Mouse (Mus musculus): ENCODE data around the gene Cxcl2. TPM values are rescaled to one million over a fixed set of nuclear protein-coding genes. Genes with fewer than 3 reads are reported as not detected.

Gene Cxcl2
- total and polyA plus RNA-seq, 3 experiments, result 0.84 TPM; not detected in 2

GRCm38 (mm10) chr5:90945453-90945852 lies 41.8 kb downstream of the Cxcl2 start:
- intact Hi-C loops (cut with DNase I), result no loop called here
- DNase-seq, result no peak
- no peaks in the 10 kb centered on the region for H3K36me3 ChIP-seq (ENCODE audit: control insufficient read depth, insufficient read depth, low read length)
- no peak overlapping the region for H3K9ac ChIP-seq (ENCODE audit: low read depth, low read length)
- no peak overlapping the region for H3K4me3 ChIP-seq
- no peaks in the 10 kb centered on the region for H3K27me3 ChIP-seq (ENCODE audit: control insufficient read depth, insufficient read depth, low read length)
- TF ChIP-seq EP300 (IDR thresholded peaks at IDR 0.05; ENCODE audit: insufficient read depth, low read depth, low read length), result no peak
- no peak for TF ChIP-seq CTCF (IDR thresholded peaks at IDR 0.05)
- no peak for TF ChIP-seq POLR2A (IDR thresholded peaks at IDR 0.05; ENCODE audit: insufficient read depth, low read depth, low read length)
- 71% methylated on average over 2 of the region's 2 CpGs for WGBS
- H3K79me2 ChIP-seq (replicated peaks; ENCODE audit: control insufficient read depth, insufficient read depth, low read length), result no peaks in the 10 kb centered on the region
- H3K4me1 ChIP-seq (ENCODE audit: control insufficient read depth, insufficient read depth, low read length), result no peaks in the 10 kb centered on the region
- no peak overlapping the region for H3K27ac ChIP-seq

DNA sequence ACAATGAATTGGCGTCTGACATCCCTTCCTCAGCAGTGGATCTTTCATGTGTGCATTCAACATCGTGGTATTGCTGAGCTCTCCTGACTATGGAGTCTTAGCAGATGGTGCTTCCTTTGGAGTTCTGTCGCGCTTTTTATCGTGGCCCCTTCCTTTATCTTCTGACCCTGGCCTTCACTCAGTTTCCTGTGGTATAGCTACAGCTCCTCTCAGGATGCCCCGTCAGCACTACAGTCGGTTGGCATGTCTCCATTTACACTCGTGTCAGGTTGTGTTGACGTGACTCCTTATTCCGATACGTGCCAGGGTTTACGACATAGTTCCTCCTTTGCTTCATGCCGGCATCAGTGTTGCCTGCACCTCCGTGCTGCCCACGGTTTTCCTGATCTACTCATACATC lies 45.8 kb downstream of the Cxcl2 start:
- no peaks in the 10 kb centered on the region for H3K36me3 ChIP-seq (ENCODE audit: control insufficient read depth, insufficient read depth, low read length)
- DNase-seq, result no peak
- no peaks in the 10 kb centered on the region for H3K27me3 ChIP-seq (ENCODE audit: control insufficient read depth, insufficient read depth, low read length)
- H3K79me2 ChIP-seq (replicated peaks; ENCODE audit: control insufficient read depth, insufficient read depth, low read length), result no peaks in the 10 kb centered on the region
- H3K4me1 ChIP-seq (ENCODE audit: control insufficient read depth, insufficient read depth, low read length), result no peaks in the 10 kb centered on the region
- TF ChIP-seq POLR2A (IDR thresholded peaks at IDR 0.05; ENCODE audit: insufficient read depth, low read depth, low read length), result no peak
- TF ChIP-seq CTCF (IDR thresholded peaks at IDR 0.05), result no peak
- TF ChIP-seq EP300 (IDR thresholded peaks at IDR 0.05; ENCODE audit: insufficient read depth, low read depth, low read length), result no peak
- 47% methylated on average over 15 of the region's 15 CpGs for WGBS
- no peak overlapping the region for H3K4me3 ChIP-seq
- intact Hi-C loops (cut with DNase I), result no loop called here
- H3K9ac ChIP-seq (ENCODE audit: low read depth, low read length), result no peak overlapping the region
- no peak overlapping the region for H3K27ac ChIP-seq

DNA sequence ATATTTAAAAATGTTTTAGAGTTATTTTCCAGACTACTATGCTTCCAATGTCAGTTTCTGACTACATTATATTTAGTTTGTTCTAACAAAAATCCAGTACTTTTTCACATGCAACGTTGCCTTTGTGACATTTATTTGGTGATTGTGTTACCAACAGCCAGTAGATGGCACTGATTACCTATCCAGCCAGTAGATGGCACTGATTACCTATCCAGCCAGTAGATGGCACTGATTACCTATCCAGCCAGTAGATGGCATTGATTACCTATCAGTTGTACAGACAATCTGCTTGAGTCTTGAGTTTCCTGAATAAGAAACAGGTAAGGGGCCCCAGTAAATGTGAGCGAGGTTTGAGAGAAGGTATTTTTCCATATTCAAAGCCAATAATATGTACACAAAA lies 47.8 kb downstream of the Cxcl2 start:
- Histone ChIP-seq H3K27ac (no peak overlapping the region), H3K4me3 (no peak overlapping the region), H3K79me2 (replicated peaks; ENCODE audit: control insufficient read depth, insufficient read depth, low read length) (no peaks in the 10 kb centered on the region), H3K9ac (ENCODE audit: low read depth, low read length) (no peak overlapping the region), H3K36me3 (ENCODE audit: control insufficient read depth, insufficient read depth, low read length) (no peaks in the 10 kb centered on the region), H3K4me1 (ENCODE audit: control insufficient read depth, insufficient read depth, low read length) (no peaks in the 10 kb centered on the region), H3K27me3 (ENCODE audit: control insufficient read depth, insufficient read depth, low read length) (no peaks in the 10 kb centered on the region)
- no peak for DNase-seq
- TF ChIP-seq POLR2A (IDR thresholded peaks at IDR 0.05; ENCODE audit: insufficient read depth, low read depth, low read length), result no peak
- TF ChIP-seq CTCF (IDR thresholded peaks at IDR 0.05), result peak; percentile 82
- intact Hi-C loops (cut with DNase I), result loop anchor here (2.0 to 5.0 kb wide), 2 partner anchors 81 to 357 kb away; no protein-coding TSS in a partner anchor
- WGBS, result 41% methylated on average over 2 of the region's 2 CpGs

- intact Hi-C loops (cut with DNase I), result loop anchor here (5.0 kb wide), 1 partner anchor 79 kb away; no protein-coding TSS in a partner anchor
- no peak for DNase-seq
- Histone ChIP-seq H3K9ac (ENCODE audit: low read depth, low read length) (no peak overlapping the region), H3K4me3 (no peak overlapping the region), H3K4me1 (ENCODE audit: control insufficient read depth, insufficient read depth, low read length) (no peaks in the 10 kb centered on the region), H3K79me2 (replicated peaks; ENCODE audit: control insufficient read depth, insufficient read depth, low read length) (no peaks in the 10 kb centered on the region), H3K27ac (no peak overlapping the region), H3K27me3 (ENCODE audit: control insufficient read depth, insufficient read depth, low read length) (no peaks in the 10 kb centered on the region), H3K36me3 (ENCODE audit: control insufficient read depth, insufficient read depth, low read length) (no peaks in the 10 kb centered on the region)
- 78% methylated on average over 8 of the region's 8 CpGs for WGBS
- TF ChIP-seq CTCF (IDR thresholded peaks at IDR 0.05), result peak; percentile 64
- TF ChIP-seq POLR2A (IDR thresholded peaks at IDR 0.05; ENCODE audit: insufficient read depth, low read depth, low read length), result no peak
Measured at GRCm38 (mm10) chr5:90952731-90953481, 49.2 kb downstream of the Cxcl2 start.

Other genes starting within 250 kb of the Cxcl2 start
- gene Cxcl5, start 144.5 kb upstream of the Cxcl2 start, total RNA-seq (2021), result under 1 TPM in 1 of 2 experiments, not detected in 1; 0.31 TPM
- gene Cxcl5, start 144.5 kb upstream of the Cxcl2 start, polyA plus RNA-seq (2012; rRNA removed), result 0.06 and 0.23 TPM in 2 replicates
- gene Ppbp, start 135.4 kb upstream of the Cxcl2 start, total RNA-seq (2021), result 10 to 100 TPM in 1 of 2 experiments, 1 to 10 TPM in 1; 9.6 to 56.5 TPM
- 11.1 and 27.4 TPM in 2 replicates for gene Ppbp, start 135.4 kb upstream of the Cxcl2 start, polyA plus RNA-seq (2012; rRNA removed)
- 10 to 100 TPM; 37.6 to 71.1 TPM for gene Pf4, start 131.4 kb upstream of the Cxcl2 start, total RNA-seq (2021)
- gene Pf4, start 131.4 kb upstream of the Cxcl2 start, polyA plus RNA-seq (2012; rRNA removed), result 58.7 and 73.0 TPM in 2 replicates
- not detected for gene Cxcl3, start 117.8 kb upstream of the Cxcl2 start, total RNA-seq (2021)
- gene Cxcl3, start 117.8 kb upstream of the Cxcl2 start, polyA plus RNA-seq (2012; rRNA removed), result not detected in 2 replicates
- gene Cxcl15, start 109.3 kb upstream of the Cxcl2 start, total RNA-seq (2021), result not detected
- 1.00 TPM in 1 of 2 replicates, not detected in the other for gene Cxcl15, start 109.3 kb upstream of the Cxcl2 start, polyA plus RNA-seq (2012; rRNA removed)
- 1 to 10 TPM in 1 of 2 experiments, under 1 TPM in 1; 0.48 to 1.0 TPM for gene Cxcl1, start 12.6 kb upstream of the Cxcl2 start, total RNA-seq (2021)
- 2.0 and 2.8 TPM in 2 replicates for gene Cxcl1, start 12.6 kb upstream of the Cxcl2 start, polyA plus RNA-seq (2012; rRNA removed)
- gene Mthfd2l, start 27.2 kb downstream of the Cxcl2 start, total RNA-seq (2021), result 1 to 10 TPM; 9.1 to 9.8 TPM
- gene Mthfd2l, start 27.2 kb downstream of the Cxcl2 start, polyA plus RNA-seq (2012; rRNA removed), result 8.4 and 8.7 TPM in 2 replicates
- gene Epgn, start 123.6 kb downstream of the Cxcl2 start, total RNA-seq (2021), result under 1 TPM; 0.30 to 0.50 TPM
- 0.06 TPM in 1 of 2 replicates, not detected in the other for gene Epgn, start 123.6 kb downstream of the Cxcl2 start, polyA plus RNA-seq (2012; rRNA removed)
- under 1 TPM; 0.07 to 0.08 TPM for gene Ereg, start 170.8 kb downstream of the Cxcl2 start, total RNA-seq (2021)
- 0.04 and 0.06 TPM in 2 replicates for gene Ereg, start 170.8 kb downstream of the Cxcl2 start, polyA plus RNA-seq (2012; rRNA removed)
- gene Areg, start 235.7 kb downstream of the Cxcl2 start, total RNA-seq (2021), result not detected
- gene Areg, start 235.7 kb downstream of the Cxcl2 start, polyA plus RNA-seq (2012; rRNA removed), result not detected in 2 replicates

All from heart, adult 2 months (tissue).